Mouse (Mus musculus): ENCODE measurements around the gene Tmcc2. TPM values are rescaled to one million over a fixed set of nuclear protein-coding genes. Genes with fewer than 3 reads are reported as not detected.

The Tmcc2 gene
- total and polyA plus RNA-seq, 3 experiments = 4.1 to 7.2 TPM; not detected in 1

GRCm38 (mm10) chr1:132326777-132327176 lies 64.3 kb downstream of the Tmcc2 start:
- H3K4me1 ChIP-seq (ENCODE audit: control insufficient read depth in 1 of 2, insufficient read depth in 2 of 2, low read length in 2 of 2) = no peaks in the 10 kb centered on the region
- no peaks in the 10 kb centered on the region for H3K79me2 ChIP-seq (ENCODE audit: control insufficient read depth, insufficient read depth, low read length, poor library complexity)
- no peaks in the 10 kb centered on the region for H3K36me3 ChIP-seq (ENCODE audit: control insufficient read depth in 1 of 2, insufficient read depth in 2 of 2, low read length in 2 of 2)
- TF ChIP-seq POLR2A (IDR thresholded peaks at IDR 0.05; ENCODE audit: control insufficient read depth in 1 of 2, insufficient read depth in 1 of 2, low read depth in 1 of 2, low read length in 2 of 2, poor library complexity in 1 of 2) (no peak), ETS1 (IDR thresholded peaks at IDR 0.05; ENCODE audit: low read depth, low read length) (no peak), RAD21 (IDR thresholded peaks at IDR 0.05; ENCODE audit: low read depth, low read length) (no peak), CHD2 (IDR thresholded peaks at IDR 0.05; ENCODE audit: low read length) (no peak), CTCF (IDR thresholded peaks at IDR 0.05 in 2 of 3, conservative IDR thresholded peaks at IDR 0.05 in 1 of 3; ENCODE audit: control insufficient read depth in 1 of 3, insufficient read depth in 1 of 3, low read depth in 2 of 3, low read length in 3 of 3, poor library complexity in 1 of 3, severe bottlenecking in 1 of 3) (no peak), MYB (IDR thresholded peaks at IDR 0.05; ENCODE audit: low read depth, low read length) (no peak), ELF1 (IDR thresholded peaks at IDR 0.05; ENCODE audit: low read depth, low read length) (no peak), USF2 (IDR thresholded peaks at IDR 0.05; ENCODE audit: borderline replicate concordance in 1 of 2, insufficient read depth in 1 of 2, low read depth in 1 of 2, low read length in 2 of 2) (no peak), TBP (IDR thresholded peaks at IDR 0.05; ENCODE audit: low read depth, low read length) (no peak), KAT2A (conservative IDR thresholded peaks at IDR 0.05; ENCODE audit: low read depth, low read length) (no peak), MAX (IDR thresholded peaks at IDR 0.05; ENCODE audit: low read length) (no peak)
- H3K27me3 ChIP-seq (ENCODE audit: control insufficient read depth in 1 of 2, insufficient read depth in 2 of 2, low read length in 2 of 2) = no peaks in the 10 kb centered on the region
- H3K9me3 ChIP-seq (replicated peaks; ENCODE audit: insufficient read depth, low read length) = no peaks in the 10 kb centered on the region
- H3K4me3 ChIP-seq (ENCODE audit: control insufficient read depth in 1 of 2, insufficient read depth in 1 of 2, low read depth in 2 of 2, low read length in 2 of 2) = no peak overlapping the region
- H3K9ac ChIP-seq (ENCODE audit: control insufficient read depth, low read depth, low read length, poor library complexity, severe bottlenecking) = no peak overlapping the region
- DNase-seq (ENCODE audit: low read depth, low spot score) = no peak
- no peak overlapping the region for H3K27ac ChIP-seq (ENCODE audit: control insufficient read depth, low read depth, low read length)

DNA sequence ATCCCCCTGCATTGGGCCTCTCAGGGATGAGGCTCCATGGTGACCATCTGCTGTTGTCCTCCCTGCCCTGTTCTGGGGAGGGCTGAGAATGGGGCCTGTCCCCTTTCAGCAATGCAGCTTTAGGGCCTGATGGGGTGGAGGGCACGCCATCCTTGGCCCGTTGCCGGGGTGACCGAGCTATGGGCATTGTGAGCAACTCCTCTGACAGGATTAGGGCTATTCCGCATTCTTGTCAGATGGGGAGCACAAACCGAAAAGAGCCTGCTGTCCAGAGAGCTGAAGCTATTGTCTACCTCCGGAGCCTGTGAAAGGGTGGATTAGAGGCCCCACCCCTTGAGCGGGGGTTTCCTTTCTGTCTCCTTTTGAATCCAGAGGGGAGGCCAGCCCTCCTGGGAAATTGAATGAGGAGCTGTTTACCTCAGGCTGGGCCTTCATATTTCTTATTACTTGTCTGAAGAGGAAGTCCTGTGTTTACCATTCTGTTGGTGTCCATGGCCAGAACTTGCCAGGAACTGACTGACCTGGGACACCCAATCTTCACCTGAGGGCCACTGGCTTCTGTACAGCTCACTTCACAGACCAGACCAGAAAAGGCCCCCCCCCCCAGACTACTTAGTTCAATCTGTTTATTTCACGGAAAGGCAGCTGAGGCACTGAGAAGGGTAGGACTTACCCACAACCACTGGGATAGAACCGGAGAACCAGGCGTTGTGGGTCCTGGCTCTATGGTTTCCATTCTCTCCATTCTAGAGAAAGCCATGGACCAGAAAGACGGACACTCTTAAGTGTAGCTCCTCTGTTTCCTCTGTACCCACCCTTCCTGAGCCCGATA lies 68.2 kb downstream of the Tmcc2 start:
- no peak for DNase-seq (ENCODE audit: low read depth, low spot score)
- no peaks in the 10 kb centered on the region for H3K79me2 ChIP-seq (ENCODE audit: control insufficient read depth, insufficient read depth, low read length, poor library complexity)
- no peak overlapping the region for H3K27ac ChIP-seq (ENCODE audit: control insufficient read depth, low read depth, low read length)
- no peak overlapping the region for H3K9ac ChIP-seq (ENCODE audit: control insufficient read depth, low read depth, low read length, poor library complexity, severe bottlenecking)
- H3K4me1 ChIP-seq (ENCODE audit: control insufficient read depth in 1 of 2, insufficient read depth in 2 of 2, low read length in 2 of 2) = peaks cover 0 to 13% of the 10 kb centered on the region in 2 experiments; a peak in 2 of 4 replicates
- no peaks in the 10 kb centered on the region for H3K9me3 ChIP-seq (replicated peaks; ENCODE audit: insufficient read depth, low read length)
- no peak overlapping the region for H3K4me3 ChIP-seq (ENCODE audit: control insufficient read depth in 1 of 2, insufficient read depth in 1 of 2, low read depth in 2 of 2, low read length in 2 of 2)
- H3K27me3 ChIP-seq (ENCODE audit: control insufficient read depth in 1 of 2, insufficient read depth in 2 of 2, low read length in 2 of 2) = no peaks in the 10 kb centered on the region
- peaks cover 0 to 6% of the 10 kb centered on the region in 2 experiments; a peak in 2 of 4 replicates for H3K36me3 ChIP-seq (ENCODE audit: control insufficient read depth in 1 of 2, insufficient read depth in 2 of 2, low read length in 2 of 2)
- no peak for TF ChIP-seq GABPA (IDR thresholded peaks at IDR 0.05; ENCODE audit: low read depth, low read length)
- TF ChIP-seq TAL1 (IDR thresholded peaks at IDR 0.05; ENCODE audit: low read length) = no peak
- TF ChIP-seq BHLHE40 (IDR thresholded peaks at IDR 0.05; ENCODE audit: borderline replicate concordance, low read depth, low read length) = no peak
- TF ChIP-seq USF2 (IDR thresholded peaks at IDR 0.05; ENCODE audit: borderline replicate concordance in 1 of 2, insufficient read depth in 1 of 2, low read depth in 1 of 2, low read length in 2 of 2) = no peak
- no peak for TF ChIP-seq ELF1 (IDR thresholded peaks at IDR 0.05; ENCODE audit: low read depth, low read length)
- no peak for TF ChIP-seq ZMIZ1 (IDR thresholded peaks at IDR 0.05; ENCODE audit: low read depth, low read length)
- no peak for TF ChIP-seq RCOR1 (IDR thresholded peaks at IDR 0.05; ENCODE audit: low read depth, low read length)
- no peak for TF ChIP-seq CHD1 (IDR thresholded peaks at IDR 0.05; ENCODE audit: low read depth, low read length)
- no peak for TF ChIP-seq MAX (IDR thresholded peaks at IDR 0.05; ENCODE audit: low read length)
- no peak for TF ChIP-seq ZNF384 (IDR thresholded peaks at IDR 0.05; ENCODE audit: low read depth, low read length)
- TF ChIP-seq MAZ (IDR thresholded peaks at IDR 0.05; ENCODE audit: low read depth, low read length) = no peak
- TF ChIP-seq TCF12 (IDR thresholded peaks at IDR 0.05; ENCODE audit: low read depth, low read length) = no peak
- no peak for TF ChIP-seq NELFE (IDR thresholded peaks at IDR 0.05; ENCODE audit: low read depth, low read length)
- no peak for TF ChIP-seq UBTF (IDR thresholded peaks at IDR 0.05; ENCODE audit: borderline replicate concordance, insufficient read depth, low read depth, low read length)
- no peak for TF ChIP-seq HCFC1 (IDR thresholded peaks at IDR 0.05; ENCODE audit: low read depth, low read length)
- TF ChIP-seq MYB (IDR thresholded peaks at IDR 0.05; ENCODE audit: low read depth, low read length) = no peak
- no peak for TF ChIP-seq KAT2A (conservative IDR thresholded peaks at IDR 0.05; ENCODE audit: low read depth, low read length)
- TF ChIP-seq MAFK (IDR thresholded peaks at IDR 0.05; ENCODE audit: borderline replicate concordance, low read depth, low read length) = no peak
- TF ChIP-seq MEF2A (IDR thresholded peaks at IDR 0.05; ENCODE audit: extremely low read depth, insufficient replicate concordance, low read depth, low read length, poor library complexity, severe bottlenecking) = no peak
- no peak for TF ChIP-seq SMC3 (IDR thresholded peaks at IDR 0.05; ENCODE audit: low read depth, low read length)

Measured in MEL (cell line).